Mouse (Mus musculus): ENCODE data around the gene Abcc4. TPM values are rescaled to one million over a fixed set of nuclear protein-coding genes. Genes with fewer than 3 reads are reported as not detected.

The Abcc4 gene
- total RNA-seq, 1 experiment = 36.5 TPM

DNA sequence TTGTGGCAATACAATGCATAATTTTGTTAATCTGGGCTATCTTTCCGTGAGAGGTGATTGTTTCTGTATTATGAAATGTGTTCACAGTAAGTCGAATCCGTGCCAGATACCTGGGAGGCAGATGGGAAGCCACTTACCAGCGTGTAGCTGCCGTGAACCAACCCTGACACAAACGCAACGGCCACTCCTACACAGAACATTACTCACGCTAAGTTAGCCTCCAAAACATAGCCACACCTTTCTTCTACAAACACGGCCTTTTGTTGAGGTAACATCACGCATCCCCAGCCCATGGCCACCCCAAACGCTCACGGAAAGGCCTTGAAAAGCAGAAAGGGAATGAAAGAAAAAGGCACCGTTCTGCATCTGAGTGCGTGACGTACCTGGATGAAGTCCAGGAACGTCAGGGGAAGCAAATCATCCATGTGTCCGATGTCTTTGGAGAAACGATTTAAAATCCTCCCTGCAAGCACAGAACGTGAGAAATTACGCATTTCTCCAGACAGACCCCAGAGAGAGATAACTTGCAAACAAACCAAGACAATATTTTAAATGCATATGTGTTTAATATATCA is 153.0 kb downstream of the Abcc4 start:
- no peak for TF ChIP-seq ZC3H11A (IDR thresholded peaks at IDR 0.05; ENCODE audit: borderline replicate concordance, low read depth, low read length)
- TF ChIP-seq CHD2 (IDR thresholded peaks at IDR 0.05; ENCODE audit: low read depth, low read length) = no peak
- TF ChIP-seq HCFC1 (IDR thresholded peaks at IDR 0.05; ENCODE audit: borderline replicate concordance, insufficient read depth, low read length) = no peak
- no peak for TF ChIP-seq MAFK (IDR thresholded peaks at IDR 0.05; ENCODE audit: insufficient read depth, low read depth, low read length)
- TF ChIP-seq ZNF384 (IDR thresholded peaks at IDR 0.05; ENCODE audit: low read depth, low read length) = no peak
- Histone ChIP-seq H3K9ac (ENCODE audit: insufficient read depth, low read depth, low read length, poor library complexity, severe bottlenecking) (no peak overlapping the region), H3K9me3 (ENCODE audit: control insufficient read depth, insufficient read depth, low read depth, low read length) (no peaks in the 10 kb centered on the region), H3K4me3 (ENCODE audit: insufficient read depth in 1 of 2, low read depth in 1 of 2, low read length in 2 of 2, poor library complexity in 1 of 2, severe bottlenecking in 1 of 2) (no peak overlapping the region), H3K27ac (ENCODE audit: insufficient read depth, low read depth, low read length, poor library complexity, severe bottlenecking) (no peak overlapping the region), H3K4me1 (ENCODE audit: control insufficient read depth in 2 of 2, insufficient read depth in 2 of 2, low read length in 2 of 2, poor library complexity in 1 of 2) (peaks cover 5 to 8% of the 10 kb centered on the region in 2 experiments; a peak in 2 of 4 replicates), H3K36me3 (ENCODE audit: control insufficient read depth, insufficient read depth, low read length, poor library complexity, severe bottlenecking) (peaks cover 3% of the 10 kb centered on the region; the same call in 1 of the 2 replicates)
- in situ Hi-C loops (cut with MboI; ENCODE audit: low sequenced_read_pairs in 2 of 2, unreplicated experiment in 2 of 2) = no loop called here
- no peak for DNase-seq (ENCODE audit: low read depth, low spot score)

DNA sequence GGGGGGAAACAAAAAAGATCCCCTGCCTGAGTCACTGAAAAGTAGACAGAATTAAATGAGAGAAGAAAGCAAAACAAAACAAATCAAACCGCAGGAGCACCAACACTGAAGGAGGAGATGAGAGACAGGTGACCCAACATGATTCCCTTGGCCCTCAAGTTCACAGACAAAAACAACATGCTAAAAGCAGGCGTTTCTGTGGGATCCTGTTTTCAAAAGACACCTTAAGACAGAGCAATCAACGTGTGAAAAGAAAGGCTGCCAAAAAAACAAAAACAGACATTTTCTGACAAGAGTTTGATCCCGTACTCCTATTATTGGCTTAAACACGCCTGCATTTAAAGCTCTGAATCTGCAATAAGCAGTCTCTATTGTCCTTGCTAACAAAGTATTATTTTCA is 153.6 kb downstream of the Abcc4 start:
- no peak for DNase-seq (ENCODE audit: low read depth, low spot score)
- Histone ChIP-seq H3K27ac (ENCODE audit: insufficient read depth, low read depth, low read length, poor library complexity, severe bottlenecking) (no peak overlapping the region), H3K9me3 (ENCODE audit: control insufficient read depth, insufficient read depth, low read depth, low read length) (no peaks in the 10 kb centered on the region), H3K36me3 (ENCODE audit: control insufficient read depth, insufficient read depth, low read length, poor library complexity, severe bottlenecking) (peaks cover 3% of the 10 kb centered on the region; the same call in 1 of the 2 replicates), H3K4me1 (ENCODE audit: control insufficient read depth in 2 of 2, insufficient read depth in 2 of 2, low read length in 2 of 2, poor library complexity in 1 of 2) (peaks cover 5 to 8% of the 10 kb centered on the region in 2 experiments; a peak in 2 of 4 replicates), H3K4me3 (ENCODE audit: insufficient read depth in 1 of 2, low read depth in 1 of 2, low read length in 2 of 2, poor library complexity in 1 of 2, severe bottlenecking in 1 of 2) (no peak overlapping the region; a peak in 1 of 4 replicates), H3K9ac (ENCODE audit: insufficient read depth, low read depth, low read length, poor library complexity, severe bottlenecking) (no peak overlapping the region)
- in situ Hi-C loops (cut with MboI; ENCODE audit: low sequenced_read_pairs in 2 of 2, unreplicated experiment in 2 of 2) = no loop called here
- TF ChIP-seq ZC3H11A (IDR thresholded peaks at IDR 0.05; ENCODE audit: borderline replicate concordance, low read depth, low read length) (no peak), MAFK (IDR thresholded peaks at IDR 0.05; ENCODE audit: insufficient read depth, low read depth, low read length) (no peak)

DNA sequence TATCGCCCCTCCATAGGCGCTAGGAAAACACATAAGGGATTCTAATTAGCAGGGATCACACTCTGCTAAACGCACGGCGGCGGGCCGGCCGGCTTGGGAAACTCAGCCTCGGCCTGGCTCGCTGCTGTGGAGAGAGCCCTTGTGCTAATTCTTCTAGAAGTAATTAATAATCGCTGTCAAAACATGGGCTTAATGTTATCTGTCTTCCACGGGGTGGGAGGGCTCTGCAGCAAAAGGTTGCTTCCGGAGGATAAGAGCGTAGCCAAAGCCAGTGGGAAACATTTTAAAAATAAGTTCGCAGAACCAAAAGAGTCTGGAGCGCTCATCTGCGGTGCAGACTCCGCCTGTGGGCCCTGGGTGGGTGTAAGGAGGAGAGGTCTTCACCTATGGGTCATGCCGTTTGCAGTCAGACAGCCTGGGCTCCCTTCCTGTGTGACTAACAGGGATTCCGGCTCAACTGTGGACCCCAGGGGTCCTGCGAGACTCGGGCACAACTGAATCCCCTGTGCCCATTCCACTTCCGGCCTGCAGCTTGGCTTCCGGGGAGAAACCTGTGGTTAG is 154.2 kb downstream of the Abcc4 start:
- DNase-seq (ENCODE audit: low read depth, low spot score) = no peak
- no peak overlapping the region for H3K27ac ChIP-seq (ENCODE audit: insufficient read depth, low read depth, low read length, poor library complexity, severe bottlenecking)
- in situ Hi-C loops (cut with MboI; ENCODE audit: low sequenced_read_pairs in 2 of 2, unreplicated experiment in 2 of 2) = no loop called here

DNA sequence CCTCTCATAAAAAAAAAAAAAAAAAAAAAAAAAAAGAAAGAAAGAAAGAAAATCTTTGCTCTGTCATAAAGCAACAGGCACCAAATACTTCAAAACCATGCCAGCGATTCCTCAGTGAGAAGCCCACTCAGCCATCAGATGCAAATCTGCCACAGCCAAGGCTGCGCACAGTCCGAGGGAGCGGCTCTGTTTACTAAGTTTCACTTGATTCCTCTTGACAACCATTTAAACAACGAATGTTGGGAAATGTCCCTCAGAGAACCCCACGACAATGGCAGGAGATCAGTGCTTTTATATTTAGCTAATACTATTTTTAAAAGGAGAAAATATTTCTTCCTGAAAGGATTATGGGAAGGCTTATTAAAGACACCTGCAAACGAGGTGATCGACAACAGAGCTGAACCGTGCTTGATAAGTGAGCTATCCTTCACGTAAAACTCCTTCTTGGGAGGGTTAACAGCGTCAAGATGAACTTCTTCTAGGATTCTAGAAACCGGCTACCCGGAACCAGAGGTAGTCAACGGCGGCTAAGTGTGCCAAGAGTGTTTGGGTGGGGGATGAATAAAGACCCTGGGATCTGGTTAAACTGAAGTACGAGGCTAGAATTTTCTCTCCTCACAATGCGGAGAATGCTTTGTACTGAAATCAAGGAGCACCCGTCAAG is 154.8 kb downstream of the Abcc4 start:
- Histone ChIP-seq H3K27ac (ENCODE audit: insufficient read depth, low read depth, low read length, poor library complexity, severe bottlenecking) (no peak overlapping the region), H3K36me3 (ENCODE audit: control insufficient read depth, insufficient read depth, low read length, poor library complexity, severe bottlenecking) (peaks cover 2% of the 10 kb centered on the region; the same call in 1 of the 2 replicates), H3K4me3 (ENCODE audit: insufficient read depth in 1 of 2, low read depth in 1 of 2, low read length in 2 of 2, poor library complexity in 1 of 2, severe bottlenecking in 1 of 2) (peak overlapping the region in 1 of 2 experiments; percentile 40; a peak in 1 of 4 replicates), H3K9ac (ENCODE audit: insufficient read depth, low read depth, low read length, poor library complexity, severe bottlenecking) (no peak overlapping the region; the same call in 1 of the 2 replicates), H3K4me1 (ENCODE audit: control insufficient read depth in 2 of 2, insufficient read depth in 2 of 2, low read length in 2 of 2, poor library complexity in 1 of 2) (peaks cover 5 to 8% of the 10 kb centered on the region in 2 experiments; a peak in 2 of 4 replicates), H3K9me3 (ENCODE audit: control insufficient read depth, insufficient read depth, low read depth, low read length) (no peaks in the 10 kb centered on the region)
- no peak for TF ChIP-seq MAFK (IDR thresholded peaks at IDR 0.05; ENCODE audit: insufficient read depth, low read depth, low read length)
- no peak for TF ChIP-seq ZC3H11A (IDR thresholded peaks at IDR 0.05; ENCODE audit: borderline replicate concordance, low read depth, low read length)
- TF ChIP-seq HCFC1 (IDR thresholded peaks at IDR 0.05; ENCODE audit: borderline replicate concordance, insufficient read depth, low read length) = no peak
- TF ChIP-seq CHD2 (IDR thresholded peaks at IDR 0.05; ENCODE audit: low read depth, low read length) = no peak
- no peak for TF ChIP-seq ZNF384 (IDR thresholded peaks at IDR 0.05; ENCODE audit: low read depth, low read length)
- DNase-seq (ENCODE audit: low read depth, low spot score) = no peak
- in situ Hi-C loops (cut with MboI; ENCODE audit: low sequenced_read_pairs in 2 of 2, unreplicated experiment in 2 of 2) = no loop called here

More for the DNA sequence above, 154.2 kb downstream of the Abcc4 start:
- TF ChIP-seq ZNF384 (IDR thresholded peaks at IDR 0.05; ENCODE audit: low read depth, low read length) = no peak
- no peak for TF ChIP-seq ZC3H11A (IDR thresholded peaks at IDR 0.05; ENCODE audit: borderline replicate concordance, low read depth, low read length)
- Histone ChIP-seq H3K4me3 (ENCODE audit: insufficient read depth in 1 of 2, low read depth in 1 of 2, low read length in 2 of 2, poor library complexity in 1 of 2, severe bottlenecking in 1 of 2) (peak overlapping the region in 1 of 2 experiments; percentile 40; a peak in 3 of 4 replicates), H3K9me3 (ENCODE audit: control insufficient read depth, insufficient read depth, low read depth, low read length) (no peaks in the 10 kb centered on the region), H3K9ac (ENCODE audit: insufficient read depth, low read depth, low read length, poor library complexity, severe bottlenecking) (peak overlapping the region; percentile 18; the same call in 1 of the 2 replicates), H3K4me1 (ENCODE audit: control insufficient read depth in 2 of 2, insufficient read depth in 2 of 2, low read length in 2 of 2, poor library complexity in 1 of 2) (peaks cover 5 to 8% of the 10 kb centered on the region in 2 experiments; a peak in 2 of 4 replicates), H3K36me3 (ENCODE audit: control insufficient read depth, insufficient read depth, low read length, poor library complexity, severe bottlenecking) (peaks cover 2% of the 10 kb centered on the region; the same call in 1 of the 2 replicates)
